Mouse (Mus musculus) monocyte, adult 2 months (primary cell): ENCODE results near the gene Ppp1r14b.

Experiments used
- DNase-seq, 2 experiments: peaks; one replicate each; pipeline ENCODE4 v3.0.0; 2022; ENCODE audit warnings: low spot score in 2 of 2, low read depth in 1 of 2

Gene Ppp1r14b

DNA sequence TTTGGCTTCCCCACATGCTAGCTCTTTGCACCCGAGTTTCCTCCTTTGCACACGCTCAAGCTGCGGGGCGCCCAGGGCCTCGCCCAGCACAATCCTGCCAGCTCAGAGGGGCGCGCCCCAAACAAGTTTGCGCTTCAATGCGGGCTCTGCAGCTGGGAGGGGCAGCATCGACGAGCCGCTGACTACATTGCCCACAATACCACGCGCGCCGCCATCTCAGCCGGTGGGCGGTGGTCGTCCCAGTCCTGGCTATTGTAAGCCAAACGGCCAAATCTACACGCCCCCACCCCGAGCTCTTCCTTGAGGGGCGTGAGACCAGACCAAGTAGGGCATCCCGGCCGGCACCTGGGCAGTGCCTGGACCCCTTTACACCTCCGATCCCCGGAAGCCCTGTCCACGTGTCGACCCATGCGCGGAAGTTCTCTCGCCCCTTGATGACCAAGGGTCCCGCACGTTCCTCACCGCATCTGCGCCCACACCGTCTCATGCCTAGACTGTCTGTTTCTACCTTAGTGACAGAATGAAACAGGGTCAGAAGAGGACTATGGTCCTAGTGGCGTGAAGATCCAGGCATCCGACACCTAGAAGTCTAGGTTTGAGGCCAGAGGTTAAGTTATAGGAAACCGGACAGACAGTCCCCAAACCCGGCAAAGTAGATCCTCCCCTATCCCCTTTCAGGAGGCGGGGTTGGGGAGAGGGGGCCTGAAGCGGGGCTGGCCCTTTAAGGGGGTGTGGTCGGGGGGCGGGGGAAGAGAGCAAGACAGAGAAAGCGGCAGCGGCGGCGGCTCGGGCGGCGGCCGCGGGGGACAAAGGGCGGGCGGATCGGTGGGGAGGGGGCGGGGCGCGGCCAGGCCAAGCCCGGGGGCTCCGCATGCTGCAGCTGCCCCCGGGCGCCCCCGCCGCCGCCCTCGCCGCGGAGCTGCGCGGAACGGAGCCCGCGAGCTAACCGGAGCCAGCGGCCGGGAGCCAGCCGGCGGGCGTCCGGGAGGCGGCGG lies at the start of gene Ppp1r14b:
Gene Ppp1r14b, plus strand, starts transcription at position 758 of the 995 bp plus-strand sequence.
- DNase-seq, result no peak

DNA sequence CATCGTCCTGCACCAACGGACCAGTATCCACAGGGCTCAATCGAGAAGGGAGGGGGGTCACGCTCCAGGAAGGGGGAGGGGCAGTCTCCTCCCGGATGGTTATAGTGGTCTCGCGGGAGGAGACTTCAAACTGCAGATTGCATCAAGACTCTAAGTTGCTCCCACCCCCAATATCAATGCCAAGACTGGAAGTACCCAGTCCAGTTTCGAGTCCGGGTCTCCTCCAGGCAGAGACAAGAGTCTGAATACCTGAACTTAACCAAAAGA lies 49.5 kb upstream of the Ppp1r14b start, which contains the start of gene Catsperz:
Gene Catsperz, minus strand, starts transcription at position 74 of the 267 bp plus-strand sequence.
- DNase-seq, result no peak

DNA sequence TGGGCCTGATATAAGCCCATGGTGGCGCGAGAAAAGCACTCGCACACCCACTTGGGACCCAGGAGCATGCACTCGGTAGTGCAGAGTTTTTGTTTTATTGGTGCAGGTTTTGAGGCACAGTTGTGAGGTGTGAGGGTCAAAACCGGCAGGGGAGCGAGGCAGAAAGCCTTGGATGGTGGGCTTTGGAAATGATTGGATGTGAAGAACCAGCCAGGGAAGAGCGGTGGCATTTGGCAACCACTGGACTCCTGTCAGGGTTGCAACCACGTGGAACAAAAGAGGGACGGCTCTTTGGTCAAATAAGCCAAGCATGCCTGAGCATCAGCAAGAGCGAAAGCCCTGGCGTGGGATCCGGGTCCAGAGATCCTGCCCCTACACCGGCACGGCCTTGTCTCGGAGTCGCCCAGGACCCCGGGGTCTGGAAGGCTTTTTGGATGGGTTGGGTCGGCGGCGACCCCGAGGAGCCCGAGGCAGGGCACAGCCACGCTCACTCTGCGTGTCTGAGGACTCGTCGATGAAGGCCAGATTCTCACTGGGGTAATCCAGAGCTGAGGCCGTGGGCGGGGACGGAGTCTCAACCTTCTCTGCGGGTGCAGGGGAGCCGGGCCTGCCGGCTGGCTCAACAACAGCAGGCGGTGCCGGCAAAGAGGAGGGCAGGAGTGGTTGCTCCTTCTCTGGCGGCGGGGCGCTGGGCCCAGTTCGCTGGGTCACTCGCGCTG lies 49.0 kb upstream of the Ppp1r14b start:
- DNase-seq, result no peak

DNA sequence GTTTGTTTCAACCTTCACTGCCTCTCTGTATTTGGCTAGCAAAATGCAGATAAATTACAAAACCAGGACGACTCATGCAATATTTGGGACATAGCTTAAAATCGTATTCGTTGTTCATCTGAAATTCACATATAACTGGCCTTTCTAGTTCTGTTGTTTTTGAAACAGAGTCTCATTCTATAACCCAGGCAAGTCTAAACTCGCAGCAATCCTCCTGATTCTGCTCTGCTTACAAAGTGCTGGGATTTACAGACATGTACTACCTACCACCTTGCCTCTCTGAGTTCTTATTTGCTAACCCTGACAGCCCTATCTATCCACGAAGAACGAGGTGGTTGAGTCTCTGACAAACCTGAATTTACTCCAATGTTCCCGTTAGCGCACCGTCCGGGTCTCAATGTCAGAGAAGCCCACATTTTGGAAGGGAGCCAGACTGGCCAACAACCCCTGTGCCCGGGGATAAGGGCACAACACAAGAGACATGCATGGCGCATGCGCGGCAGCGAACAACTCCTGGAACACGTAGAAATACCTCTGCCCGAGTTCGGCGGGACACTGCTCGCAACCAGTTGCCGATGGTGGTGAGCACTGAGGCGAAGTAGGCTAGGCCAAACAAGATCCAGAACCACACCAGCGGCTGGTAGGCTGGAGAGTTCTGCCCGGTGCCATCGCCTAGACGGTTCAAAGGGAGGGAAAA lies 48.1 kb upstream of the Ppp1r14b start:
- no peak for DNase-seq

DNA sequence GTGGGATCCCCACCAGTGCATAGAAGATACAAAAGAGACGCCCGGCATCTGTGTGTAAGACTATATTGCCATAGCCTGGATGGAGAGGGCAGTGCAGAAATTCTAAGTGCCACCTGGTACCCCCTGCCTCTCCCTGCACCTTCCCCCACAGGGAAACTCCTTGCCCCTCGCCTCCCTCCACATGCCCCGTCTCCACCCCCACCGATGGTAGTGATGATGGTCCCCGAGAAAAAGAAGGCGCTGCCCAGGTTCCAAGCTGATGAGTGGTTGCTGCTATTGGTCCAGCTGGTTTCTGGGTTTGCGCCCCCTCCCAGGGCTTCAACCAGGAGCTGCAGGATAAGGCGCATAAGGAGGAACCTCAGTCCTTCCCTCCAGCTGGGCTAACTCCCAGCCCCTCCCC lies 46.7 kb upstream of the Ppp1r14b start:
- DNase-seq, result no peak

DNA sequence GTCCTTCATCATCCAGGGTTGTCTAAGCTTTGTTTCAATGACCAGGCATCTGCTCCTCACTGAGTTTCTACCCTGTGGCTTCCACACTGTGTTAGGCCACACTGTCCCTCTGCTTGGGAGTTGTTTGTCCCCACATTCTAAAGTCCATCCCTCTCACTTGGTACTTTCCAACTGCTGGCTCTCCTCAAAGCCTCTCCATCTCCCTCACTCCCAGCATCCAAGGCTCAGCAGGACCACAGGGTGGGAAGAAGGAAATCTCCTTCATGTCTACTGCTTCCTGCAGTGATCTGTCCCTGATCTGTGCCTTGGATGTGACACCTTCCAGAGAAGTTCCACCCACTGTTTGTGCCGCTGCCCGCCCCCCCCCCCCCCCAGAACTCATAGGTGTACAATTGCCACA lies 43.8 kb upstream of the Ppp1r14b start:
- DNase-seq, result no peak

DNA sequence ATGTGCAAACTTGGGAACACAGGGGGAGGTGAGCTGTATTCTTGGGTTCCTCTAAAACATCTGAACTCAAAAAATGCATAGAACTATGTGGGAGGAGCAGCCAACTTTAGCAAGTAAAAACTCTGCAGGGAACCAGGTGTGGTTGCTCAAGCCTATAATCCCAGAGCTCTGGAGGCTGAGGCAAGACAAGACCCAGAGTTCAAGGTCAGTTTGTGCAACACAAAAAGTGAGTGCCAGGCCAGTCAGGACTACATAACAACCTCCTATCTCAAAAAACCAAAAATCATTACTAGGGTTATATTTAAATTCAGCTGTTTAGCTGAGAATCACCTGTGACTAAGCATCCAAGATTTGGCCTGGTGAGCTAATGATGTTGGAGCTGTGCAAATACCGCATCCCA lies 42.8 kb upstream of the Ppp1r14b start:
- no peak for DNase-seq

DNA sequence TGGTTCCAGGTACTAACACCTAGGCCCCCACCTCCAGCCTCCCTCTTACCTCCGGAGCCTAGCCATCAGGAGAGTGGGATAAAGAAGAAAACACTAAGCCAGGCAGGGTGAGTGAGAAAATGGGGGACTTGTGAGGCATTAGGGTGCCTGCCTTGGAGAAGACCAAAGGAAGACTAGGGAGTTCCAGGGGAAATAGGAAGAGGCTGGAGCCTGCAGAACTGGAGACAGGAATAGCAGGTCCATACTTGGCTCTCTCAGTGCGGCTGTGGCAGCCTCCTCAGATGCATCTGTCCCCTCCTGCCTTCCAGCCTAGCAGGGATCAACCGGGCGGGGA lies 41.7 kb upstream of the Ppp1r14b start:
- no peak for DNase-seq

DNA sequence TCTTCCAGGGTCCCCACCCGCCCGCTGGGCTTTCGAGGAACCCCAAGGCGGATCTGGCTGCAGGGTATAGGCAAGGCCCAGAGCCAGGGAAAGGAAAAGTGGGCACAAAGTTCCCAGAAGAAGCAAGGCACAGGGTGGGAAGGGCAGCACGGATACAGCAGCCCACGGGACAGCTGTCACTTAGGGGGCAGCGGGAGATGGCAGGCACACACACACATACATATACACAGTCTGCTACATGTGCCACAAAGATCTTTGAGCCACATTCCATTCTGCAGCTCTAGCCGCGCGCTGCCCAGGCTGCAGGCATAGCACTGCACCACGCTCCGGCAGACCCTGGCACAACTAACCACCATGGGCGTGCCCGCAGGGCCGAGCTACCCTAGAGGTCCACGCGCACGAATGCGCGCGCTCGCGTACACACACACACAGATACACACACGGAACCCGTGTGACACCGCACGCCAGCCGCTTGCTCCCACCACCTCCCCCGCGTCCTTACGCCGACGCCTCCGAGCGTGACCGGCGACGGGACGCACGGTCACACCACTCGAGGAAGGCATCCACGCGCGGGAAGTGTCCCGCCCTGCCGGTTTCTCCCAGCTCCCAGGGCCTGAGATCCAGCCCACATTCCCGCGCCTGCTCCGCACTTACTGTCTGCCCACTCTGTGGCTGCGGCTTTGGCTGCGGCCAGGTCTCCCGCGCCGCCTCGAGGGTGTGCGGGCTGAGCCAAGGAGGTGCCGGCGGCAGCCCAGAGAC lies 41.2 kb upstream of the Ppp1r14b start:
- no peak for DNase-seq

DNA sequence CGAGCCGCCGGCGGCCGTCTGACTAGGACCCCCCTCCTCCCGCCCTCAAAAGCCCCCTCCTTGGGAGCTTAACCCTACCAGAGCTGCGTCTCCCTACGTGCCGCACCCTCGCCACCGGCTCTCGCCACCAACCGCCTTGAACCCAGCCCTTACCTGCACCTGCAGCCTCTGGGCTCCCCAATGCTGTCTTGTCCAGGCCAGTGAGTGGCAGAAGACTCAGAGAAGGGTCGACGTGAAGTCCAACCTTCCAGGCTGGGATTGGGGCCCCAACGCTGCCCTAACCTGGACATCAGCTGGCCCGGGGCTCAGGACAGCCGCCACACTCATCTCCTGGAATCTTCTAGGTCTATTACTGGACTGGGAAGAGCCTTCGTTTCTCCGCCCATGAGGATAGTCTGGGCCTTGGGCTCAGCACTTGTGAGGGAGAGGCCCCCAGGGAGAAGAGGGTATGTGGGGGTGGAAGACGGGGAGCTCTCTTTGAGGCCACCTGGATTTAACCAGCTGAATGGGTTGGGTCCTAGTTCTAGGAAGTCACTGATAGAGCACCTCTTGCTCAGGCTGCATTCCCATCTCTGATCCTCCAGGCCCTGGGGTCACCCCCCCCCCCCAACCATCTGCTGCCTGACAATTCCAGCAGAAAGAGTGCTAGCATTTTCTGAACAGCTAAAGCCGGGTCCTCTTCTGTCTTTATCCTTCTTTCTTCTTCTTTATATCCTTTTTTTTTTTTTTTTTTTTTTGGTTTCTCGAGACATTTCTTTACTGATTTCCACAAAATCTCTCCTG lies 40.4 kb upstream of the Ppp1r14b start, which contains the start of gene Kcnk4:
Gene Kcnk4, minus strand, starts transcription at position 321 of the 783 bp plus-strand sequence.
- DNase-seq, result no peak

DNA sequence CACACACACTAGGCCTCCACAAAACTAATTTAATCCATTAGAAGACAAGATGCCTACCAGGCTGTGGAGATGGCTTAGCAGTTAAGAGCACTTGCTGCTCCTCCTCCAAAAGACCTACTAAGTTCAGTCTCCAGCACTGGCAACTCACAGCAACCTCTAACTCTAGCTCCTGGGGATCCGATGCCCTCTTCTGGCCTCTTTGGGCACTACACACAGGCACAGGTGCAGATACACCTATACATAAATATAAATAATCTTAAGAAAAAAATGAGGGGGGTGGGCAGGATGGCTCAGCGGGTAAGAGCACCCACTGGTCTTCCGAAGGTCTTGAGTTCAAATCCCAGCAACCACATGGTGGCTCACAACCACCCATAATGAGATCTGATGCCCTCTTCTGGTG lies 38.5 kb upstream of the Ppp1r14b start:
- DNase-seq, result no peak

DNA sequence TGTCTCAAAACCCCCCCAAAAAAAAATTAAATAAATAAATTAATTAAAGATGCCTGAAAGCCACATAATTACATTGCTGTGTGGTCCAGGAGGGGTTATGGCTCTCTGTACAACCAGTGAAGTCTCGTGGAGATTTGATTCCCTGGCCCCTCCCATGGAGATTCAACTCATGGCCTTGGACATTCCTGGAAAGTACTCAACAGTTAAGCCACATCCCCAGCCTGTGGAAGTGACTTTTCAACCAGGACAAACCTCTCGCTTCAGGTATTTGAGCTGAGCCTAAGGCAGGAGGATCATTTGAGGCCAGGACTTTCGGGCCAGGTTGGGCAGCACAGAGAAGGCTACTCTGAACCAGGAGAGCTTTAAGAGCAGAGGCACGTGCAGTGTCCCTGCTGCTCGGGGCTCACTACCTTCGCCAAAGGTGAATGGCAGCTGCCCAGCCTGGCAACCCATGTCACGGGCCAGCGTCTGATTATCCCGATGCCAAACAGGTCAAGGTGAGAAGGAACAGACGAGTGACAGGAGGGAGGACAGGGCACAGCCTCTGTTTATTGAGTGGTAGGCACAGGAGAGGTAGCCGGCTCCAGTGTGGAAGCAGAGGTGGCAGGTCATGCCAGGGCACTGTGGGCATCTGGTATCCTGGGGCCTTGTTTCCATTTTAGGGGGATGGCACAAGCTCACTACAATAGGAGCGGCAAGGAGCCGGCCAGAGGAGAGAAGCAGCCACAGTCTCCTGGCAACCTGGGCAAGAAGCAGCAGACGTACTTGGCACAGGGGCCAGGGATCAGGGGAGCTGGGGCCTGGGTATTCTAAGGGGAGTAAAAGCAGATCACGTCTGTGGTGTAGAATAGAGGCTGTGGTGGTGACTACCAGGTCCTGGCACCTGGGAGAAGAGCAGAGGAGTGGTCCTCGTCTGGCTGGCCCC lies 37.0 kb upstream of the Ppp1r14b start:
- no peak for DNase-seq

DNA sequence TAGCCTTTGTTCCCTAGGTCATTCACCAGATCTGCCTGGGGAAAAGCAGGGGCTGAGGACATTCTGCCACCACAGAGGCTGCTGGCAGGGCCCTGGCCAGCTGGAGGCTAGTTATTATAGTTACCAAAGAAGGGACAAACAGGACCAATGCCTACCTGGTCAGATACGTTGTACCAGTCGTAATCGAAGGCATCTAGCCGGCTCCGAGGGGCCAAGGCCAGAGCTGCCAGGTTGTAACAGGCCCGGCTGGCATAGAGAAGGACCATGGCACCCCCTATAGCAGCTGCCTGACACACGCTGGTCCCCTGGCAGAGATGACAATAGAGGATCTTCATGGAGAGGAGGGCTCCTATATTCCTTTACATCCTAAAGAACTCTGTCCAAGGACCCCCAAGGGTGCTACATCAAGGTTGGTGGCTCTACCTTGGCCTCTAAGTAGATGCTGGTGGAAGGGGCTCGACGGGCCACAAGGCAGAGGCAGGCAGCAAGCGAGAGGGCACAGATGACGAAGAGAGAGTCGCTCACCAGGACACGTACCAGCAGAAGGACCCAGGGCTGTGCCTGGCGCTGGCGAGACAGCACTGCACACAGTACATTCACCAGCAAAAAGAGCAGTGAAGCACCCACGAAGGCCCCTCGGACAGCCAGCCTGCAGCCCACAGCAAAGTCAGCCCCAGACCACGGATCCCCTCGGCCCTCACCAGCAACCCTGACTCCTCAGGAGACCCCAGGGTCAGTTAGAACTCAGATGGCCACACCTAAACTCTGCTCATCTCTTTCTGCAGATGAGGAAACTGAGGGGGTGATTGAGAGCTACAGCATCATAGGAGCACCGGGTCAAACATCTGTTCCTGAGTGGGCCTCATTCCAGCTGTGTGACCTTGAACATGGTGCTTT lies 35.4 kb upstream of the Ppp1r14b start:
- DNase-seq, result no peak

DNA sequence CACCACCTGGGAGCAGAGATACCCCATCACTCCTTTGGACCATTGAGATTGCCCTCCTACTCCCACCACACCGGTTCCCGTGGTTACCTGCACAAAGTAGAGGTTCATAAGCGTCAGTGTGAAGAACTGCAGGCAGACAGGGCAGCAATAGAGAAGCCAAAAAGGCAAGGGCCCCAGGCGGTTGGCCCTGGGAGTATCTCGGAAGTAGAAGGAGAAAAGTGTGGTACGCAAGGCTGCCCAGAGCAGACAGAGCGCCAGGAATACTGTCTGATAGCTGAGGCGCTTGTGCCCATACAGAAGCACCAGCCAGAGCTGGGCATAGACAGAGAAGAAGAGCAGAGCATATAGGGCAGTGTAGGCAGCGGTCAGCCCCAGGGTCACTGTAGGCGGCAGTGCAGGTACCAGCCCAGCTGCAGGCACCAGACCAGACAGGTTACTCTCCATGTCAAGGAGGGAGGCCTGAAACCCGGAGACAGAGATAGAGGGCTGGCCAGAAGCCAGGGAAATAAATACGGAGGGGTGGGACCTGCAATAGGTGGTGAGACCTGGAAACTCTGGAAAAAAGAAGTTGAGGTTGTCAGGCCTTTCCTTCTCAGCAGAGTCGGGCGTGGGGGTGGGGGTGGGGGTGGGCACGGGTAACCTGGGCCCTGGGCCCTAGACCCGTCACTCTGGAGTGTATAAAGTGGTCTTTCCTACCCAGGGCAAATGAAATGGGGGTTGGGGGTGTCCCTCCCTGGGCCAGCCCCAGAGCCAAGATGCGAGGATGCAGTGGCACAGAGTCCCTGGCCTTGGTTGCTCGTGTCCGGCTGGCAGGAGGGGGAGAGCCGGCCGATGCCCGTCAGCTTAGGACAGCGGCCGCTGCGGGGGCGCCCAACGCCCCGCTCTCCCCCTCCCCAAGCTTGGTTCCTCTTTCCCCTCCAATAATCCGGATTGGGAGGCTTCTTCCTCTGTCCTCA lies 34.1 kb upstream of the Ppp1r14b start:
- no peak for DNase-seq

DNA sequence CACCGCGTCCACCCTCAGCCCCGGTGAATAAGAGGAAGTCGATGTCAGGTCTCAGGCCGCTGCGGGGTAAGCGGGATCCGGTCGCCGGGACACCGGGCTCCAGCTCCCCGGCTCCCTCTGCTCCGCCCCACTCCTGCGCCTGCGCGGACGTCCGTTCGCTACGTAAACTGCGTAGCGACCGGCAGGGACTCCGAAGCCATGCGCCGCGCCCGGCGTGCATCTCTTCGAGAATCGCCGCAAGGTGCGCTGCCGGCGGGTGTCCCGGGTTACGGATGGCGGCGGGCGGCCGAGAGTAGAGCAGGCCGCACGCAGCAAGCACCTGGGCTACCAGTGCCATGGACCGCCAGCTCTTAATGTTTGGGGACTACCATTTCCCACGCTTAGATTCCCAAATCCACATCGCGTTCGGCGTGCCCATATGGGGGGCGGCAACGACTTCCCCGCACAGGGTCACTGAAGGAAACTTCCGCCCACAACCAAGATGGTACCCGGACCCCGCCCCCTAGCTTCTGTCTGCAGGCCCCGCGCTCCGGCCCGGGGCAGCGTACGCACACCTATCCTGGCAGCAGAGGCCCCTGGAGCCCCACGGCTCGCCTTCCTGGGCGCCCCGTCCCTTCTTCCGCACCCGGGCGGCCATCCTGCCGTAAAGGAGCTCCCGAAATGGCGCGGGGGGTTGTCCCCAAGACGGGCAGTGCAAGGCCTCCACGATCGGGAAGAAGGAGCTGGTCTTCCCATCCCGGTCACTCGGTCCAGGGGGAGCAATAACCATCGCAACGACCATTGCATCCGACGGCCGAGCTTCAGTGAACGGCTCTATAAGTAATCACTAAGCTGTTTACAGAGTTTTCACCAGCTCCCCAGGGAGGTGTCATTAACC lies 33.2 kb upstream of the Ppp1r14b start, which contains the start of gene Bad:
Gene Bad, plus strand, starts transcription at position 490 of the 877 bp plus-strand sequence.
- peak; percentile 79 to 92 for DNase-seq

DNA sequence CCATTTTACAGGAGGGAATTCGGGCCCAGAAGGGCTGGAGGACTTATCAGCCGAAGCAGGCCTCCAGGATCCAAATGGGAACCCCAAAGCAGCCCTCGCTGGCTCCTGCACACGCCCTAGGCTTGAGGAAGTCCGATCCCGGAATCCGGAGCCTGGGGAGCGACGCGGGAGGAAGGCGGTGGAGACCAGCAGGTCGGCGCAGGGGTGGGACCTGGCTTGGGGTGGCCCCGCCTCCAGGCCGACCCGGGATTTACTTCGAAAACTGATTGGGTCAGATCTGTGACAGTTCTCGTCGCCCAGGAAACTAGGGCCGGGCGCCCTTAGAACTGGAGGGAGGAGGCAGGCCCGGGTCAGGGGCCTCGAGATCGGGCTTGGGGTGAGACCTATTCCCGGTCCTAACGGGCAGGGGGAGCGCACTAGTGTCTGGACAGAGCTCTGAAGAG lies 32.5 kb upstream of the Ppp1r14b start, which contains the start of gene Gpr137:
Gene Gpr137, minus strand, starts transcription at position 232 of the 443 bp plus-strand sequence.
- DNase-seq, result peak; percentile 78 to 87
